Mouse (Mus musculus): ENCODE data around the gene Kpna3. TPM values are rescaled to one million over a fixed set of nuclear protein-coding genes. Genes with fewer than 3 reads are reported as not detected.

Kpna3 gene
- polyA plus RNA-seq, 1 experiment = 129 TPM

DNA sequence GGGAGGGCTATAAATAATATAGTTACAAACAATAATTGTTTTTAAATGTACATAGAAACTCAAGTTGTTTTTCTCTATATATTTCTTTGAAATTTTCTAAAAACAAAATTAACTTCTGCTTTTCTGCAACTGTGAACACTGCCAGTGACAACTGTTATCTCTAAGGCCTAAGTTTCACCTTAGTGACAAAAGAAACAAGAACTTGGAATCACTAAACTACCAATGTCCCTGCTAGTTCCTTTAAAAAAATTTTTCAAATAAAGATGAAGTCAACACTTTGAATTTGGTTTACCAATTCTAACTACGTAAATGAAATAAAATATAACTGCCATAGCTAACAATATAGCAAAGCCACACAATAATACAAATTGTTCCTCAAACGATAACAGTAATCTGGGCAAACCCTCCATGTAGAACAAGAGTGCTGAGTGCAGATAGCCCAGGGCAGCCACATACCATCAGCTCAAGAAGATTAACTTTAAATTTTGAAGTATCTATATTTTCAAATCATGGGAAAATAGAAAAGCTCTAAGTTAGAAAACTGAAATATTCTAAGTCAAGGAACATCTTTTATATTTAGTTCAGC, 14.5 kb downstream of the Kpna3 start:
- TF ChIP-seq CTCF (IDR thresholded peaks at IDR 0.05; ENCODE audit: low read depth, low read length) (no peak), POLR2A (IDR thresholded peaks at IDR 0.05; ENCODE audit: insufficient read depth, low read length) (no peak), EP300 (IDR thresholded peaks at IDR 0.05; ENCODE audit: insufficient read depth, low read depth, low read length) (no peak)
- Histone ChIP-seq H3K4me3 (ENCODE audit: low read depth, low read length) (no peak overlapping the region), H3K9me3 (replicated peaks; ENCODE audit: control insufficient read depth, insufficient read depth, low read length, poor library complexity, severe bottlenecking) (no peaks in the 10 kb centered on the region), H3K27ac (ENCODE audit: insufficient read depth, low read length) (no peak overlapping the region), H3K9ac (ENCODE audit: low read depth, poor library complexity, severe bottlenecking) (no peak overlapping the region), H3K36me3 (ENCODE audit: control insufficient read depth, insufficient read depth, low read length, poor library complexity, severe bottlenecking) (peaks cover 3% of the 10 kb centered on the region; the same call in 1 of the 2 replicates), H3K4me1 (ENCODE audit: control insufficient read depth, insufficient read depth, low read length) (no peaks in the 10 kb centered on the region), H3K27me3 (ENCODE audit: control insufficient read depth, insufficient read depth, low read length, poor library complexity, severe bottlenecking) (no peaks in the 10 kb centered on the region)

DNA sequence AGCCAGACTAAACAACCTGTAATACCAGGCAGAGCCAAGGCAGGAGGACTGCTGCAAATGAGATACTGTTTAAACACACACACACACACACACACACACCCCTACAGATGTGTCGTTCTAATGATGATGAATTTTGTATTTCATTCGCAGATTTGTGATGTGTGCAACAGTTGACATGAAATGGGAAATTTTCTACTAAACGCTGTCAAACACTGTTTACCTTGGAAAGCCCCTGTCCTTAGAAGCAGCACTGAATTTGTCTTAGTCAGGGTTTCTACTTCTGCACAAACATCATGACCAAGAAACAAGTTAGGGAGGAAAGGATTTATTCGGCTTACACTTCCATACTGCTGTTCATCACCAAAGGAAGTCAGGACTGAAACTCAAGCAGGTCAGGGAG, 24.0 kb downstream of the Kpna3 start:
- Histone ChIP-seq H3K4me3 (ENCODE audit: low read depth, low read length) (no peak overlapping the region), H3K36me3 (ENCODE audit: control insufficient read depth, insufficient read depth, low read length, poor library complexity, severe bottlenecking) (no peaks in the 10 kb centered on the region), H3K4me1 (ENCODE audit: control insufficient read depth, insufficient read depth, low read length) (no peaks in the 10 kb centered on the region), H3K9me3 (replicated peaks; ENCODE audit: control insufficient read depth, insufficient read depth, low read length, poor library complexity, severe bottlenecking) (no peaks in the 10 kb centered on the region), H3K9ac (ENCODE audit: low read depth, poor library complexity, severe bottlenecking) (no peak overlapping the region), H3K27me3 (ENCODE audit: control insufficient read depth, insufficient read depth, low read length, poor library complexity, severe bottlenecking) (no peaks in the 10 kb centered on the region), H3K27ac (ENCODE audit: insufficient read depth, low read length) (no peak overlapping the region)
- TF ChIP-seq CTCF (IDR thresholded peaks at IDR 0.05; ENCODE audit: low read depth, low read length) (no peak), POLR2A (IDR thresholded peaks at IDR 0.05; ENCODE audit: insufficient read depth, low read length) (no peak), EP300 (IDR thresholded peaks at IDR 0.05; ENCODE audit: insufficient read depth, low read depth, low read length) (no peak)

DNA sequence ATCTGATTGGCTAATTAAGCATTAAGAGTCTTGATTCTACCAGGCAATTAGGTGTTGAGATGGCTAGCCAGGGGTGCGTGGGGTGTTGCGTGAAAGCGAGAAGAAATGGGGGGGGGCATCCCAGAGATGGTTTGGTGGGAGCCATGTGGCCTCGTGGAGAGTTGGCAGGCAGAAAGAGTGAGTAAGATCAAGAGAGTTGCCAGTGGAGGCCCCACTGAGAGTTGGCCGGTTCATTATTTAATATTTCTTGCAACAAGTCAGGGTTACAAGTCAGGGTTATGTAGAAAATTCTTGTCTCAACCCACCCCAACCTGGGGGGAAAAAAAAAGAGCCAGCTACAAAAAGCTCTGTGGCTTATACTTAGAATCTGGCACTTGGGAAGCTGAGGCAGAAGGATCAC, 24.4 kb downstream of the Kpna3 start:
- Histone ChIP-seq H3K27ac (ENCODE audit: insufficient read depth, low read length) (no peak overlapping the region), H3K9me3 (replicated peaks; ENCODE audit: control insufficient read depth, insufficient read depth, low read length, poor library complexity, severe bottlenecking) (no peaks in the 10 kb centered on the region), H3K4me3 (ENCODE audit: low read depth, low read length) (no peak overlapping the region), H3K36me3 (ENCODE audit: control insufficient read depth, insufficient read depth, low read length, poor library complexity, severe bottlenecking) (no peaks in the 10 kb centered on the region), H3K9ac (ENCODE audit: low read depth, poor library complexity, severe bottlenecking) (no peak overlapping the region), H3K27me3 (ENCODE audit: control insufficient read depth, insufficient read depth, low read length, poor library complexity, severe bottlenecking) (no peaks in the 10 kb centered on the region), H3K4me1 (ENCODE audit: control insufficient read depth, insufficient read depth, low read length) (no peaks in the 10 kb centered on the region)
- TF ChIP-seq CTCF (IDR thresholded peaks at IDR 0.05; ENCODE audit: low read depth, low read length) = no peak

DNA sequence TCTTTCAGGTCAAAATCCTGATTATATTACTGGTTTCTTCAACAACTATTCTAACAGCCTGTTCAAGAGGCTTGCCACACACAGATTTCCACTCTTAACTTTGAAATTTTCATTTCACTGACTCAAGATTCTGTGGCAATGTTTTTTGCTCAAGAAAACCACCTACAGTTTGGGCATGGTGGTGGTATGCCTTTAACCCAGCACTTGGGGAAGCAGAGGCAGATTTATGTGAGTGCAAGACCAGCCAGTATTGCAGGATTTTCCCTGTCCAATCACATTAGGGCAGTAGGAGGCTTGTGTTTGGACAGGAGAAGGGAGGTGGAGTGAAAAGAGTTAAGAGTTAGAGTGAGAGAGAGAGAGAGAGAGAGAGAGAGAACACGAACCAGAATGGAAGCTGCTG, 24.9 kb downstream of the Kpna3 start:
- H3K27ac ChIP-seq (ENCODE audit: insufficient read depth, low read length) = no peak overlapping the region
- H3K9ac ChIP-seq (ENCODE audit: low read depth, poor library complexity, severe bottlenecking) = no peak overlapping the region
- no peaks in the 10 kb centered on the region for H3K36me3 ChIP-seq (ENCODE audit: control insufficient read depth, insufficient read depth, low read length, poor library complexity, severe bottlenecking)
- no peaks in the 10 kb centered on the region for H3K27me3 ChIP-seq (ENCODE audit: control insufficient read depth, insufficient read depth, low read length, poor library complexity, severe bottlenecking)
- no peaks in the 10 kb centered on the region for H3K4me1 ChIP-seq (ENCODE audit: control insufficient read depth, insufficient read depth, low read length)
- no peaks in the 10 kb centered on the region for H3K9me3 ChIP-seq (replicated peaks; ENCODE audit: control insufficient read depth, insufficient read depth, low read length, poor library complexity, severe bottlenecking)
- H3K4me3 ChIP-seq (ENCODE audit: low read depth, low read length) = no peak overlapping the region
- TF ChIP-seq CTCF (IDR thresholded peaks at IDR 0.05; ENCODE audit: low read depth, low read length) = no peak
- no peak for TF ChIP-seq POLR2A (IDR thresholded peaks at IDR 0.05; ENCODE audit: insufficient read depth, low read length)
- no peak for TF ChIP-seq EP300 (IDR thresholded peaks at IDR 0.05; ENCODE audit: insufficient read depth, low read depth, low read length)

- no peaks in the 10 kb centered on the region for H3K36me3 ChIP-seq (ENCODE audit: control insufficient read depth, insufficient read depth, low read length, poor library complexity, severe bottlenecking)
- no peaks in the 10 kb centered on the region for H3K4me1 ChIP-seq (ENCODE audit: control insufficient read depth, insufficient read depth, low read length)
- H3K27ac ChIP-seq (ENCODE audit: insufficient read depth, low read length) = no peak overlapping the region
- no peaks in the 10 kb centered on the region for H3K9me3 ChIP-seq (replicated peaks; ENCODE audit: control insufficient read depth, insufficient read depth, low read length, poor library complexity, severe bottlenecking)
- no peak overlapping the region for H3K4me3 ChIP-seq (ENCODE audit: low read depth, low read length)
- no peak overlapping the region for H3K9ac ChIP-seq (ENCODE audit: low read depth, poor library complexity, severe bottlenecking)
- no peak for TF ChIP-seq POLR2A (IDR thresholded peaks at IDR 0.05; ENCODE audit: insufficient read depth, low read length)
- H3K27me3 ChIP-seq (ENCODE audit: control insufficient read depth, insufficient read depth, low read length, poor library complexity, severe bottlenecking) = no peaks in the 10 kb centered on the region
Measured at GRCm38 (mm10) chr14:61414199-61414598, 25.5 kb downstream of the Kpna3 start.

- Histone ChIP-seq H3K36me3 (ENCODE audit: control insufficient read depth, insufficient read depth, low read length, poor library complexity, severe bottlenecking) (no peaks in the 10 kb centered on the region), H3K9ac (ENCODE audit: low read depth, poor library complexity, severe bottlenecking) (no peak overlapping the region), H3K9me3 (replicated peaks; ENCODE audit: control insufficient read depth, insufficient read depth, low read length, poor library complexity, severe bottlenecking) (no peaks in the 10 kb centered on the region), H3K4me1 (ENCODE audit: control insufficient read depth, insufficient read depth, low read length) (no peaks in the 10 kb centered on the region), H3K27ac (ENCODE audit: insufficient read depth, low read length) (no peak overlapping the region), H3K4me3 (ENCODE audit: low read depth, low read length) (no peak overlapping the region), H3K27me3 (ENCODE audit: control insufficient read depth, insufficient read depth, low read length, poor library complexity, severe bottlenecking) (no peaks in the 10 kb centered on the region)
- TF ChIP-seq CTCF (IDR thresholded peaks at IDR 0.05; ENCODE audit: low read depth, low read length) = no peak
- no peak for TF ChIP-seq POLR2A (IDR thresholded peaks at IDR 0.05; ENCODE audit: insufficient read depth, low read length)
- TF ChIP-seq EP300 (IDR thresholded peaks at IDR 0.05; ENCODE audit: insufficient read depth, low read depth, low read length) = no peak
Measured at GRCm38 (mm10) chr14:61413686-61414085, 26.0 kb downstream of the Kpna3 start.

Data from ES-Bruce4 (cell line).